Mouse (Mus musculus) embryo, embryonic 10 days (tissue): ENCODE data around the gene Erp27.
"Not testable (repeated sequence)": the region's sequence is repeated elsewhere in the genome, so short reads cannot be mapped to it uniquely, and the experiment has no call there.

Source experiments
- DNase-seq: peaks from one replicate; pipeline ENCODE4 v3.0.0-alpha.2; 2015; ENCODE audit warnings: low spot score

Erp27 gene

GRCm38 (mm10) chr6:136906937-136907293 is 15.1 kb downstream of the Erp27 start:
- DNase-seq = no peak

GRCm38 (mm10) chr6:136906283-136906936 is 15.6 kb downstream of the Erp27 start:
- no peak for DNase-seq

- no peak for DNase-seq
Measured at GRCm38 (mm10) chr6:136903885-136904470, 18.0 kb downstream of the Erp27 start.

GRCm38 (mm10) chr6:136902527-136902926 is 19.5 kb downstream of the Erp27 start:
- DNase-seq = no peak

- no peak for DNase-seq
Measured at GRCm38 (mm10) chr6:136901010-136901409, 21.0 kb downstream of the Erp27 start.

GRCm38 (mm10) chr6:136900369-136901009 is 21.5 kb downstream of the Erp27 start:
- no peak for DNase-seq

- DNase-seq = no peak
Measured at GRCm38 (mm10) chr6:136898954-136899353, 23.0 kb downstream of the Erp27 start.

- peak; percentile 19 for DNase-seq
Measured at GRCm38 (mm10) chr6:136898222-136898621, 23.8 kb downstream of the Erp27 start.

- DNase-seq = no peak
Measured at GRCm38 (mm10) chr6:136897789-136898188, 24.2 kb downstream of the Erp27 start.

GRCm38 (mm10) chr6:136894532-136895339 is 27.2 kb downstream of the Erp27 start:
- DNase-seq = no peak

GRCm38 (mm10) chr6:136892002-136892401 is 30.0 kb downstream of the Erp27 start:
- DNase-seq = no peak

GRCm38 (mm10) chr6:136889554-136889953 is 32.4 kb downstream of the Erp27 start:
- no peak for DNase-seq

GRCm38 (mm10) chr6:136889067-136889466 is 32.9 kb downstream of the Erp27 start:
- no peak for DNase-seq

- no peak for DNase-seq
Measured at GRCm38 (mm10) chr6:136887854-136888253, 34.1 kb downstream of the Erp27 start.

GRCm38 (mm10) chr6:136884766-136885165 is 37.2 kb downstream of the Erp27 start:
- not testable (repeated sequence) for DNase-seq

- no peak for DNase-seq
Measured at GRCm38 (mm10) chr6:136883961-136884360, 38.0 kb downstream of the Erp27 start.

- no peak for DNase-seq
Measured at GRCm38 (mm10) chr6:136883431-136883915, 38.5 kb downstream of the Erp27 start.

GRCm38 (mm10) chr6:136881678-136882077 is 40.3 kb downstream of the Erp27 start:
- DNase-seq = no peak

- peak; percentile 38 for DNase-seq
Measured at GRCm38 (mm10) chr6:136875670-136876069, 46.3 kb downstream of the Erp27 start, which contains the start of gene Mgp. Mgp (minus strand) TSS chr6:136875823.

- no peak for DNase-seq
Measured at GRCm38 (mm10) chr6:136874599-136874998, 47.4 kb downstream of the Erp27 start.

- DNase-seq = no peak
Measured at GRCm38 (mm10) chr6:136868921-136869320, 53.1 kb downstream of the Erp27 start.

- DNase-seq = no peak
Measured at GRCm38 (mm10) chr6:136866150-136866549, 55.8 kb downstream of the Erp27 start.
